Mouse (Mus musculus): ENCODE results near the gene Ybx2. TPM values are rescaled to one million over a fixed set of nuclear protein-coding genes. Genes with fewer than 3 reads are reported as not detected.

The Ybx2 gene
- total and polyA plus RNA-seq, 2 experiments from 2014 or later, result 2.5 to 22.8 TPM

- peaks cover 8% of the 10 kb centered on the region for H3K4me1 ChIP-seq (ENCODE audit: insufficient read depth)
- WGBS, result 15% methylated on average over 6 of the region's 6 CpGs
- H3K36me3 ChIP-seq (ENCODE audit: insufficient read depth), result no peaks in the 10 kb centered on the region
- DNase-seq (no peak), ATAC-seq (no peak)
- H3K9me3 ChIP-seq (ENCODE audit: low read length), result no peaks in the 10 kb centered on the region
- no peaks in the 10 kb centered on the region for H3K27me3 ChIP-seq (ENCODE audit: insufficient read depth, low read length)
- no peak overlapping the region for H3K4me3 ChIP-seq (ENCODE audit: low read depth, low read length)
- TF ChIP-seq CTCF (IDR thresholded peaks at IDR 0.05; ENCODE audit: low read depth), result no peak
- H3K9ac ChIP-seq, result no peak overlapping the region
- H3K4me2 ChIP-seq (ENCODE audit: low read depth), result no peak overlapping the region
- no peak overlapping the region for H3K27ac ChIP-seq (ENCODE audit: low read depth, low read length)
These were observed 915 bp upstream of the Ybx2 start for GRCm38 (mm10) chr11:69934681-69935080.

GRCm38 (mm10) chr11:69936156-69936555 is 560 bp downstream of the Ybx2 start:
- H3K27me3 ChIP-seq (ENCODE audit: insufficient read depth, low read length), result no peaks in the 10 kb centered on the region
- DNase-seq, result no peak
- H3K9ac ChIP-seq, result peak overlapping the region; percentile 55
- H3K36me3 ChIP-seq (ENCODE audit: insufficient read depth), result no peaks in the 10 kb centered on the region
- peaks cover 8% of the 10 kb centered on the region for H3K4me1 ChIP-seq (ENCODE audit: insufficient read depth)
- no peak for ATAC-seq
- peak overlapping the region; percentile 55 for H3K4me3 ChIP-seq (ENCODE audit: low read depth, low read length)
- H3K9me3 ChIP-seq (ENCODE audit: low read length), result no peaks in the 10 kb centered on the region
- 2% methylated on average over 30 of the region's 30 CpGs for WGBS
- peak overlapping the region; percentile 98 for H3K4me2 ChIP-seq (ENCODE audit: low read depth)
- no peak overlapping the region for H3K27ac ChIP-seq (ENCODE audit: low read depth, low read length)
- TF ChIP-seq CTCF (IDR thresholded peaks at IDR 0.05; ENCODE audit: low read depth), result no peak

- TF ChIP-seq CTCF (IDR thresholded peaks at IDR 0.05; ENCODE audit: low read depth), result no peak
- H3K4me1 ChIP-seq (ENCODE audit: insufficient read depth), result peaks cover 8% of the 10 kb centered on the region
- H3K27ac ChIP-seq (ENCODE audit: low read depth, low read length), result no peak overlapping the region
- H3K27me3 ChIP-seq (ENCODE audit: insufficient read depth, low read length), result no peaks in the 10 kb centered on the region
- H3K9me3 ChIP-seq (ENCODE audit: low read length), result no peaks in the 10 kb centered on the region
- H3K4me3 ChIP-seq (ENCODE audit: low read depth, low read length), result peak overlapping the region; percentile 55
- 36% methylated on average over 9 of the region's 9 CpGs for WGBS
- no peak overlapping the region for H3K9ac ChIP-seq
- ATAC-seq, result no peak
- H3K36me3 ChIP-seq (ENCODE audit: insufficient read depth), result no peaks in the 10 kb centered on the region
- peak overlapping the region; percentile 98 for H3K4me2 ChIP-seq (ENCODE audit: low read depth)
- DNase-seq, result no peak
These were observed 1.2 kb downstream of the Ybx2 start for GRCm38 (mm10) chr11:69936714-69937347.

GRCm38 (mm10) chr11:69937385-69937784 is 1.8 kb downstream of the Ybx2 start:
- ATAC-seq, result no peak
- Histone ChIP-seq H3K36me3 (ENCODE audit: insufficient read depth) (no peaks in the 10 kb centered on the region), H3K9ac (no peak overlapping the region), H3K27ac (ENCODE audit: low read depth, low read length) (no peak overlapping the region), H3K4me3 (ENCODE audit: low read depth, low read length) (no peak overlapping the region), H3K4me2 (ENCODE audit: low read depth) (no peak overlapping the region), H3K27me3 (ENCODE audit: insufficient read depth, low read length) (no peaks in the 10 kb centered on the region), H3K9me3 (ENCODE audit: low read length) (no peaks in the 10 kb centered on the region), H3K4me1 (ENCODE audit: insufficient read depth) (peaks cover 8% of the 10 kb centered on the region)
- no peak for DNase-seq
- no peak for TF ChIP-seq CTCF (IDR thresholded peaks at IDR 0.05; ENCODE audit: low read depth)
- WGBS, result 40% methylated on average over 4 of the region's 4 CpGs

GRCm38 (mm10) chr11:69937834-69938233 is 2.2 kb downstream of the Ybx2 start:
- TF ChIP-seq CTCF (IDR thresholded peaks at IDR 0.05; ENCODE audit: low read depth), result no peak
- Histone ChIP-seq H3K9me3 (ENCODE audit: low read length) (no peaks in the 10 kb centered on the region), H3K4me3 (ENCODE audit: low read depth, low read length) (no peak overlapping the region), H3K36me3 (ENCODE audit: insufficient read depth) (no peaks in the 10 kb centered on the region), H3K4me2 (ENCODE audit: low read depth) (no peak overlapping the region), H3K4me1 (ENCODE audit: insufficient read depth) (peaks cover 8% of the 10 kb centered on the region), H3K27ac (ENCODE audit: low read depth, low read length) (no peak overlapping the region), H3K27me3 (ENCODE audit: insufficient read depth, low read length) (no peaks in the 10 kb centered on the region), H3K9ac (no peak overlapping the region)
- WGBS, result 82% methylated on average over 5 of the region's 5 CpGs
- ATAC-seq (no peak), DNase-seq (no peak)

GRCm38 (mm10) chr11:69938401-69938979 is 2.9 kb downstream of the Ybx2 start:
- H3K9ac ChIP-seq, result no peak overlapping the region
- no peak overlapping the region for H3K4me3 ChIP-seq (ENCODE audit: low read depth, low read length)
- H3K4me2 ChIP-seq (ENCODE audit: low read depth), result no peak overlapping the region
- ATAC-seq (no peak), DNase-seq (no peak)
- 28% methylated on average over 9 of the region's 9 CpGs for WGBS
- H3K27ac ChIP-seq (ENCODE audit: low read depth, low read length), result no peak overlapping the region
- H3K27me3 ChIP-seq (ENCODE audit: insufficient read depth, low read length), result no peaks in the 10 kb centered on the region
- H3K4me1 ChIP-seq (ENCODE audit: insufficient read depth), result peaks cover 8% of the 10 kb centered on the region
- H3K9me3 ChIP-seq (ENCODE audit: low read length), result no peaks in the 10 kb centered on the region
- no peaks in the 10 kb centered on the region for H3K36me3 ChIP-seq (ENCODE audit: insufficient read depth)
- TF ChIP-seq CTCF (IDR thresholded peaks at IDR 0.05; ENCODE audit: low read depth), result no peak

GRCm38 (mm10) chr11:69939181-69939580 is 3.6 kb downstream of the Ybx2 start:
- WGBS, result 75% methylated on average over 5 of the region's 5 CpGs
- Histone ChIP-seq H3K4me1 (ENCODE audit: insufficient read depth) (peaks cover 8% of the 10 kb centered on the region), H3K36me3 (ENCODE audit: insufficient read depth) (no peaks in the 10 kb centered on the region), H3K9ac (no peak overlapping the region), H3K4me2 (ENCODE audit: low read depth) (no peak overlapping the region), H3K9me3 (ENCODE audit: low read length) (no peaks in the 10 kb centered on the region), H3K4me3 (ENCODE audit: low read depth, low read length) (no peak overlapping the region), H3K27ac (ENCODE audit: low read depth, low read length) (no peak overlapping the region), H3K27me3 (ENCODE audit: insufficient read depth, low read length) (no peaks in the 10 kb centered on the region)
- TF ChIP-seq CTCF (IDR thresholded peaks at IDR 0.05; ENCODE audit: low read depth), result no peak
- DNase-seq (no peak), ATAC-seq (no peak)
